Mouse (Mus musculus) embryonic facial prominence, embryonic 15.5 days (tissue): ENCODE results near the gene Hist1h4m. TPM values are rescaled to one million over a fixed set of nuclear protein-coding genes. Genes with fewer than 3 reads are reported as not detected.

Experiments
- ATAC-seq: fragments of 200-750 bp; cut with Nextera tagmentation; 2 replicates; pipeline ENCODE4 v1.8.0; 2017; ENCODE audit warnings: low read depth, moderate TSS enrichment; ENCODE audit not compliant: insufficient number of reproducible peaks, low FRiP score, low TSS enrichment
- H3K27ac ChIP-seq: fragments of 300-500 bp; sonication (generic); replicated peaks from 2 replicates; pipeline ENCODE4 v1.5.1; 2015; ENCODE audit warnings: mild to moderate bottlenecking, inconsistent platforms
- H3K27me3 ChIP-seq: fragments of 300-500 bp; sonication (generic); 2 replicates; pipeline ENCODE4 v1.6.1; 2015; ENCODE audit warnings: inconsistent platforms
- H3K36me3 ChIP-seq: fragments of 300-500 bp; sonication (generic); 2 replicates; pipeline ENCODE4 v1.6.1; 2015; ENCODE audit warnings: mild to moderate bottlenecking, inconsistent platforms
- H3K4me1 ChIP-seq: fragments of 300-500 bp; sonication (generic); 2 replicates; pipeline ENCODE4 v1.6.1; 2015; ENCODE audit warnings: inconsistent platforms
- H3K4me2 ChIP-seq: fragments of 300-500 bp; sonication (generic); replicated peaks from 2 replicates; pipeline ENCODE4 v1.6.1; 2015; ENCODE audit warnings: mild to moderate bottlenecking, inconsistent platforms
- H3K4me3 ChIP-seq: fragments of 300-500 bp; sonication (generic); replicated peaks from 2 replicates; pipeline ENCODE4 v1.5.1; 2015; ENCODE audit warnings: mild to moderate bottlenecking, inconsistent platforms
- H3K9ac ChIP-seq: fragments of 300-500 bp; sonication (generic); 2 replicates; pipeline ENCODE4 v1.6.1; 2015; ENCODE audit warnings: inconsistent platforms
- H3K9me3 ChIP-seq: fragments of 300-500 bp; sonication (generic); replicated peaks from 2 replicates; pipeline ENCODE4 v1.6.1; 2016; ENCODE audit warnings: inconsistent platforms
- WGBS: fragments of 180-500 bp; shearing (Covaris S2); methylation state at CpG from one replicate; pipeline ENCODE4 v1.1.7; 2015; 5-methylcytosine and 5-hydroxymethylcytosine counted together
- microRNA-seq: library from miRNA; unstranded; fragments of <30 nt; microRNA quantifications from one replicate; pipeline ENCODE4, GENCODE M21; 2016; ENCODE audit warnings: borderline number of aligned reads
- polyA plus RNA-seq: library from polyadenylated mRNA; unstranded; fragments of >200 nt; fragmentation: Nextera tagmentation; extraction: Ambion mirVana; gene quantifications from 2 replicates; pipeline ENCODE4 v1.2.1, GENCODE M21; 2015

Gene Hist1h4m
- polyA plus RNA-seq, 1 experiment from 2014 or later = not detected

- 55% methylated on average over 3 of the region's 3 CpGs for WGBS
- no peak overlapping the region for H3K4me3 ChIP-seq
These were observed 40.8 kb downstream of the Hist1h4m start for GRCm38 (mm10) chr13:21852215-21852945.

GRCm38 (mm10) chr13:21855146-21855545 is 43.6 kb downstream of the Hist1h4m start:
- Histone ChIP-seq H3K9me3 (no peaks in the 10 kb centered on the region), H3K4me1 (no peaks in the 10 kb centered on the region), H3K27ac (no peak overlapping the region), H3K27me3 (no peaks in the 10 kb centered on the region), H3K9ac (no peak overlapping the region), H3K4me3 (peak overlapping the region; percentile 45), H3K4me2 (peak overlapping the region; percentile 50), H3K36me3 (no peaks in the 10 kb centered on the region)
- 1% methylated on average over 11 of the region's 11 CpGs for WGBS
- ATAC-seq = no peak

More at GRCm38 (mm10) chr13:21852215-21852945, 40.8 kb downstream of the Hist1h4m start:
- Histone ChIP-seq H3K9ac (no peak overlapping the region), H3K27ac (no peak overlapping the region), H3K36me3 (no peaks in the 10 kb centered on the region), H3K9me3 (no peaks in the 10 kb centered on the region), H3K4me1 (no peaks in the 10 kb centered on the region), H3K27me3 (no peaks in the 10 kb centered on the region), H3K4me2 (no peak overlapping the region)
- ATAC-seq = no peak

- H3K9me3 ChIP-seq = no peaks in the 10 kb centered on the region
- H3K4me1 ChIP-seq = no peaks in the 10 kb centered on the region
- no peak for ATAC-seq
- H3K9ac ChIP-seq = no peak overlapping the region
- H3K4me2 ChIP-seq = peak overlapping the region; percentile 50
- no peaks in the 10 kb centered on the region for H3K27me3 ChIP-seq
- H3K4me3 ChIP-seq = peak overlapping the region; percentile 45
- H3K27ac ChIP-seq = no peak overlapping the region
- WGBS = 2% methylated on average over 15 of the region's 15 CpGs
- no peaks in the 10 kb centered on the region for H3K36me3 ChIP-seq
These were observed 44.2 kb downstream of the Hist1h4m start for GRCm38 (mm10) chr13:21855698-21856162.

GRCm38 (mm10) chr13:21861608-21862007 is 50.1 kb downstream of the Hist1h4m start:
- Histone ChIP-seq H3K4me2 (no peak overlapping the region), H3K9ac (no peak overlapping the region), H3K27me3 (no peaks in the 10 kb centered on the region), H3K36me3 (no peaks in the 10 kb centered on the region), H3K4me3 (no peak overlapping the region), H3K4me1 (no peaks in the 10 kb centered on the region), H3K9me3 (no peaks in the 10 kb centered on the region), H3K27ac (no peak overlapping the region)
- 17% methylated on average over 5 of the region's 5 CpGs for WGBS
- no peak for ATAC-seq

Small RNAs within 50 kb of the gene (microRNA-seq; reads per million reads assigned to microRNA genes)
- not detected for gene Gm19658
- gene Gm44346 = not detected
- not detected for gene Gm44466

Other genes with a start within 250 kb of the Hist1h4m start
- gene Olfr1364, start 230.0 kb upstream of the Hist1h4m start, polyA plus RNA-seq = 0.11 TPM in 1 of 2 replicates, not detected in the other
- gene Olfr1362, start 197.7 kb upstream of the Hist1h4m start, polyA plus RNA-seq = 0.13 TPM in 1 of 2 replicates, not detected in the other
- not detected in 2 replicates for gene Olfr11, start 169.2 kb upstream of the Hist1h4m start, polyA plus RNA-seq
- 0.48 and 0.68 TPM in 2 replicates for gene Olfr1361, start 148.4 kb upstream of the Hist1h4m start, polyA plus RNA-seq
- not detected in 2 replicates for gene Olfr1360, start 134.3 kb upstream of the Hist1h4m start, polyA plus RNA-seq
- 0.05 and 0.27 TPM in 2 replicates for gene Olfr1359, start 113.6 kb upstream of the Hist1h4m start, polyA plus RNA-seq
- gene Hist1h2bl, start 95.6 kb upstream of the Hist1h4m start, polyA plus RNA-seq = 0.60 and 2.0 TPM in 2 replicates
- 6.9 and 13.7 TPM in 2 replicates for gene Hist1h2ai, start 95.3 kb upstream of the Hist1h4m start, polyA plus RNA-seq
- gene Hist1h3h, start 94.1 kb upstream of the Hist1h4m start, polyA plus RNA-seq = 6.6 and 7.1 TPM in 2 replicates
- gene Hist1h2bm, start 89.7 kb upstream of the Hist1h4m start, polyA plus RNA-seq = 1.8 and 4.1 TPM in 2 replicates
- gene Hist1h4j, start 76.7 kb upstream of the Hist1h4m start, polyA plus RNA-seq = 1.7 and 1.9 TPM in 2 replicates
- 1.5 and 2.9 TPM in 2 replicates for gene Hist1h4k, start 61.2 kb upstream of the Hist1h4m start, polyA plus RNA-seq
- 16.1 and 25.2 TPM in 2 replicates for gene Hist1h2ak, start 57.9 kb upstream of the Hist1h4m start, polyA plus RNA-seq
- gene Hist1h2bn, start 57.6 kb upstream of the Hist1h4m start, polyA plus RNA-seq = 3.4 and 3.6 TPM in 2 replicates
- gene Hist1h1b, start 31.1 kb upstream of the Hist1h4m start, polyA plus RNA-seq = 16.8 and 19.6 TPM in 2 replicates
- 86.2 and 99.0 TPM in 2 replicates for gene Hist1h3i, start 28.4 kb upstream of the Hist1h4m start, polyA plus RNA-seq
- gene Hist1h2an, start 24.5 kb upstream of the Hist1h4m start, polyA plus RNA-seq = 2.5 and 10.7 TPM in 2 replicates
- 1.0 and 2.8 TPM in 2 replicates for gene Hist1h2bp, start 24.3 kb upstream of the Hist1h4m start, polyA plus RNA-seq
- 12.0 and 14.0 TPM in 2 replicates for gene Hist1h2bq, start 1.5 kb upstream of the Hist1h4m start, polyA plus RNA-seq
- not detected in 2 replicates for gene Hist1h2ao, start 1.3 kb upstream of the Hist1h4m start, polyA plus RNA-seq
- gene Hist1h4n, start 20.4 kb downstream of the Hist1h4m start, polyA plus RNA-seq = 10.7 and 11.9 TPM in 2 replicates
- 2,761 and 2,921 TPM in 2 replicates for gene Hist1h2ap, start 21.8 kb downstream of the Hist1h4m start, polyA plus RNA-seq
- gene Hist1h2br, start 22.0 kb downstream of the Hist1h4m start, polyA plus RNA-seq = 14.2 and 14.7 TPM in 2 replicates
- 7.7 and 9.0 TPM in 2 replicates for gene Zfp184, start 133.3 kb downstream of the Hist1h4m start, polyA plus RNA-seq
- 0.29 TPM in 2 replicates for gene Pom121l2, start 169.4 kb downstream of the Hist1h4m start, polyA plus RNA-seq
- 1.2 and 1.8 TPM in 2 replicates for gene Prss16, start 198.0 kb downstream of the Hist1h4m start, polyA plus RNA-seq
- gene Hist1h2ah, start 223.8 kb downstream of the Hist1h4m start, polyA plus RNA-seq = 2.8 and 17.2 TPM in 2 replicates
- 3.1 and 4.0 TPM in 2 replicates for gene Hist1h2bk, start 224.1 kb downstream of the Hist1h4m start, polyA plus RNA-seq
- 17.5 and 20.6 TPM in 2 replicates for gene Hist1h4i, start 229.6 kb downstream of the Hist1h4m start, polyA plus RNA-seq
- 33.6 and 33.8 TPM in 2 replicates for gene Hist1h2ag, start 231.2 kb downstream of the Hist1h4m start, polyA plus RNA-seq
- gene Hist1h2bj, start 231.5 kb downstream of the Hist1h4m start, polyA plus RNA-seq = 5.7 and 6.9 TPM in 2 replicates